Mouse (Mus musculus): ENCODE results near the gene Apela.
A peak's percentile ranks its signal among the peaks of the same experiment; 100 is the strongest.
"Not testable (repeated sequence)": the region's sequence is repeated elsewhere in the genome, so short reads cannot be mapped to it uniquely, and the experiment has no call there.

The Apela gene

GRCm38 (mm10) chr8:65022485-65022884 lies 14.7 kb downstream of the Apela start:
- peak; percentile 70 for DNase-seq (ENCODE audit: low spot score)

- no peak for DNase-seq (ENCODE audit: low spot score)
These were observed 18.7 kb downstream of the Apela start, which contains the start of the genes Trim61 and Trim60 for GRCm38 (mm10) chr8:65018423-65018822. Trim61 (minus strand) TSS chr8:65018523. Trim60 (minus strand) TSS chr8:65018584.

- not testable (repeated sequence) for DNase-seq (ENCODE audit: low spot score)
These were observed 29.5 kb downstream of the Apela start for GRCm38 (mm10) chr8:65007616-65008015.

GRCm38 (mm10) chr8:64998806-64999365 lies 38.2 kb downstream of the Apela start:
- no peak for DNase-seq (ENCODE audit: low spot score)

GRCm38 (mm10) chr8:64987731-64988130 lies 49.4 kb downstream of the Apela start, which contains the start of gene Trim75:
Trim75 (minus strand) TSS chr8:64987831.
- no peak for DNase-seq (ENCODE audit: low spot score)

- DNase-seq (ENCODE audit: low spot score): no peak
These were observed 53.8 kb downstream of the Apela start for GRCm38 (mm10) chr8:64983150-64983897.

All from retina, embryonic 14.5 days (tissue).